ENCODE assay signal across 29 mouse cellular contexts in genomic region chr7:64061170-64061569, GRCm38 (mm10).
A peak's percentile ranks its signal among the peaks of the same experiment; 100 is the strongest.
DNase-seq lines count a peak whose midpoint lies in the region; ATAC-seq lines count a peak whose summit lies in the region.
"Had no signal": no experiment of that assay in that cellular context is flagged by ENCODE, and none has a peak within 500 bp of the region (broad histone marks: within the 10 kb centered on the region; RNA-seq: fewer than 3 reads in every experiment).

No protein-coding gene starts in this region.

- ATAC-seq in kidney, embryonic 14.5 days (ENCODE audit: low FRiP score, low TSS enrichment), result no peak
- ATAC-seq: forebrain, postnatal 0 days; midbrain, embryonic 13.5 days had no signal

- WGBS in kidney, embryonic 14.5 days, result 57% methylated on average over 4 of the region's 4 CpGs

- H3K9ac ChIP-seq in kidney, embryonic 14.5 days (ENCODE audit: low read depth, low read length), result no peak overlapping the region
- H3K9ac ChIP-seq: embryonic facial prominence, embryonic 13.5 days; forebrain, postnatal 0 days; heart, embryonic 12.5 days; hindbrain, embryonic 14.5 days; limb, embryonic 15.5 days; liver, embryonic 14.5 days; lung, embryonic 14.5 days; midbrain, embryonic 13.5 days had no signal

- H3K9me3 ChIP-seq in kidney, embryonic 14.5 days (ENCODE audit: control insufficient read depth, low read length), result no peaks in the 10 kb centered on the region
- H3K9me3 ChIP-seq: embryonic facial prominence, embryonic 13.5 days; G1E; heart, embryonic 12.5 days; limb, embryonic 10.5 days; limb, embryonic 15.5 days; midbrain, embryonic 13.5 days had no signal

- no peaks in the 10 kb centered on the region for H3K36me3 ChIP-seq in splenic B cell, adult 2 months (ENCODE audit: control insufficient read depth, insufficient read depth, low read length, poor library complexity, severe bottlenecking)
- H3K36me3 ChIP-seq in kidney, embryonic 14.5 days (ENCODE audit: control insufficient read depth, insufficient read depth, low read length), result no peaks in the 10 kb centered on the region
- H3K36me3 ChIP-seq: embryonic facial prominence, embryonic 13.5 days; G1E; heart, embryonic 12.5 days; limb, embryonic 10.5 days; limb, embryonic 15.5 days; midbrain, embryonic 13.5 days had no signal

- 0 out of 2 replicates have a peak, but pooled peaks cover 4% of the 10 kb centered on the region for H3K4me1 ChIP-seq in kidney, embryonic 14.5 days (ENCODE audit: control insufficient read depth, insufficient read depth, low read length)

- no peaks in the 10 kb centered on the region for H3K27me3 ChIP-seq in splenic B cell, adult 2 months (ENCODE audit: control insufficient read depth, insufficient read depth, low read length, poor library complexity, severe bottlenecking)
- H3K27me3 ChIP-seq in kidney, embryonic 14.5 days (ENCODE audit: control insufficient read depth, insufficient read depth, low read length), result no peaks in the 10 kb centered on the region
- H3K27me3 ChIP-seq: embryonic facial prominence, embryonic 13.5 days; heart, embryonic 12.5 days; limb, embryonic 15.5 days; midbrain, embryonic 13.5 days had no signal

- DNase-seq in CD4-positive helper T cell, adult 2 months (ENCODE audit: low read depth, low spot score), result peak; percentile 69
- DNase-seq in T-cell, adult 2 months (ENCODE audit: low spot score), result peak; percentile 38
- peak; percentile 81 for DNase-seq in induced T-regulatory cell, adult 2 months (ENCODE audit: low read depth)
- DNase-seq in splenic B cell, adult 2 months (ENCODE audit: low read depth, low spot score), result peak; percentile 67
- no peak for DNase-seq in cerebellum, adult 8-10 months
- DNase-seq in embryo, embryonic 10.5 days (ENCODE audit: low spot score), result no peak
- DNase-seq: adrenal gland, postnatal 25 days; cerebellum, adult 9-10 months; cerebellum, postnatal 36 days; forebrain, postnatal 0 days; heart, adult 2 months; heart, postnatal 4 days; kidney, adult 18-20 months; kidney, postnatal 4 days; lung, embryonic 14.5 days; lung, postnatal 14 days; right cerebral cortex, postnatal 25 days; thymus, adult 2 months; thymus, postnatal 36 days had no signal

- no peak overlapping the region for H3K27ac ChIP-seq in kidney, embryonic 14.5 days (ENCODE audit: low read depth, low read length)
- H3K27ac ChIP-seq: embryonic facial prominence, embryonic 13.5 days; heart, adult 2 months; hindbrain, embryonic 14.5 days; limb, embryonic 10.5 days; limb, embryonic 15.5 days; liver, embryonic 14.5 days; midbrain, embryonic 13.5 days; stomach, postnatal 0 days had no signal

- H3K4me3 ChIP-seq in kidney, embryonic 14.5 days (ENCODE audit: low read length), result no peak overlapping the region
- H3K4me3 ChIP-seq: embryonic facial prominence, embryonic 13.5 days; heart, adult 2 months; heart, embryonic 12.5 days; limb, embryonic 10.5 days; limb, embryonic 15.5 days; midbrain, embryonic 13.5 days had no signal

- no peak overlapping the region for H3K4me2 ChIP-seq in kidney, embryonic 14.5 days (replicated peaks; ENCODE audit: low read depth, low read length)
- H3K4me2 ChIP-seq: embryonic facial prominence, embryonic 13.5 days; heart, embryonic 12.5 days; hindbrain, embryonic 14.5 days; limb, embryonic 15.5 days; lung, embryonic 14.5 days; midbrain, embryonic 13.5 days had no signal

Comparison
In these comparisons a context has a peak if more than half of its experiments do, and no peak if none do; other contexts are left out.
1. DNase-seq: peak in CD4-positive helper T cell, adult 2 months (single experiment), T-cell, adult 2 months (single experiment), induced T-regulatory cell, adult 2 months (single experiment) and splenic B cell, adult 2 months (single experiment); none in cerebellum, adult 8-10 months (single experiment) and embryo, embryonic 10.5 days (single experiment).